Mouse (Mus musculus) thymus, adult 2 months (tissue): ENCODE measurements around the gene Gm6526.
"Not testable (repeated sequence)": the region's sequence is repeated elsewhere in the genome, so short reads cannot be mapped to it uniquely, and the experiment has no call there.

Experiments
- CTCF ChIP-seq: fragments of 200-500 bp; IDR thresholded peaks from 2 replicates; pipeline ENCODE4 v1.5.1; 2012; ENCODE audit warnings: mild to moderate bottlenecking, control low read depth, low read length, moderate library complexity, borderline replicate concordance; ENCODE audit not compliant: control insufficient read depth, poor library complexity, insufficient read depth; ENCODE audit errors: extremely low read depth
- POLR2A ChIP-seq: fragments of 200-500 bp; IDR thresholded peaks from 2 replicates; pipeline ENCODE4 v1.6.1; 2012; ENCODE audit warnings: mild to moderate bottlenecking, low read length, control low read depth, moderate library complexity; ENCODE audit not compliant: control insufficient read depth, poor library complexity, insufficient read depth; ENCODE audit errors: extremely low read depth

GRCm38 (mm10) chr14:43793811-43794210 lies 46.1 kb downstream of the Gm6526 start:
- TF ChIP-seq POLR2A, CTCF: not testable (repeated sequence)
